ENCODE assay signal across 22 mouse cellular contexts in the genomic region with DNA sequence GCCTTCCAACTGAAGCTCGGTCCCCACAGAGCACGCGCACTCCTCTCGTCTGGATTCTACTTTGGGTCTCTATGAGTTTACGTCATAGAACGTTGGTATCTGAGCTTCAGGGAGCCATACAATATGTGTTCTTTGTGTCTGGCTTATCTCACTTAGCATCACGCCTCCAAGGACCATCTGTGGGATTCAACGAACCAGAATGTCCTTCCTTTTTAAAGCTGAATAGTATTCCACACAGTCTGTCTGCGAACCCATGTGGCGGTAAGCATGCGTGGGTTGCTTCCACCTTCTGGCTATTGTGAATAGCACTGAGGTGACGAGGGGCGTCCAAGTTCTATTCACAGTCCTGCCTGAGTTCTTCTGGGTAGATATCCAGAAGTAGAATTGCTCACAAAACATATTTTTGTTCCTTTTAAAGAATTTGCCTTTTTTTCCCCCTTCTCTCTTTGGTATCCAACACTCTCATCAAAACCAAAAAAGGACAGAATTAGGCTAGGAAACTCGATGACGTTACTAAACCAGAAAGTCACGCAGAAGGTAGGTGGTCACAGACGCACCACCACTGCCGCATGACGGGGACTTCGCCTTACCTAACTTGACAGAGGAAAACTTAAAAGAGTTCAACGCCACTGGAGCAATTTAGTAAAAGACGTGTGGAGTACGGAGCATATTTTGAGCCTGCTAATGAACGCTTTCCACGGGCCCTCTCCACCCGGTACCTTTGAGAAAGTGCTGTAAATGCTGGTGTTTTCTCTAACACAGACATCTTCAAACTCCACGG. TPM values are rescaled to one million over a fixed set of nuclear protein-coding genes. Genes with fewer than 3 reads are reported as not detected.
DNase-seq lines count a peak whose midpoint lies in the region; ATAC-seq lines count a peak whose summit lies in the region.
"Had no signal": no experiment of that assay in that cellular context is flagged by ENCODE, and none has a peak within 500 bp of the region (broad histone marks: within the 10 kb centered on the region; RNA-seq: fewer than 3 reads in every experiment).

No protein-coding gene starts in this region.

- H3K9me3 ChIP-seq in midbrain, embryonic 11.5 days (ENCODE audit: control insufficient read depth, low read length) = no peaks in the 10 kb centered on the region
- H3K9me3 ChIP-seq: heart, embryonic 12.5 days; limb, embryonic 10.5 days; midbrain, embryonic 10.5 days; neural tube, embryonic 13.5 days had no signal

- H3K9ac ChIP-seq in midbrain, embryonic 11.5 days (ENCODE audit: low read length) = no peak overlapping the region
- H3K9ac ChIP-seq: forebrain, postnatal 0 days; heart, embryonic 12.5 days; neural tube, embryonic 13.5 days had no signal

- peak; percentile 70 for ATAC-seq in frontal cortex, adult (ENCODE audit: low TSS enrichment)
- ATAC-seq in midbrain, embryonic 11.5 days (ENCODE audit: low FRiP score) = no peak
- ATAC-seq: forebrain, postnatal 0 days; hindbrain, embryonic 16.5 days had no signal

- no peak overlapping the region for H3K4me2 ChIP-seq in midbrain, embryonic 11.5 days
- H3K4me2 ChIP-seq: heart, embryonic 12.5 days; liver, embryonic 11.5 days; neural tube, embryonic 13.5 days had no signal

- no peaks in the 10 kb centered on the region for H3K27me3 ChIP-seq in midbrain, embryonic 11.5 days (ENCODE audit: control insufficient read depth, insufficient read depth, low read length)
- H3K27me3 ChIP-seq: neural tube, embryonic 13.5 days had no signal

- no peak overlapping the region for H3K27ac ChIP-seq in midbrain, embryonic 11.5 days (ENCODE audit: low read depth, low read length)
- H3K27ac ChIP-seq: limb, embryonic 10.5 days; midbrain, embryonic 10.5 days; neural tube, embryonic 13.5 days had no signal

- 93% methylated on average over 27 of the region's 27 CpGs for WGBS in midbrain, embryonic 11.5 days

- no peak for DNase-seq in frontal cortex, postnatal 25 days (ENCODE audit: low spot score in 2 of 2)
- peak; percentile 72 to 83 for DNase-seq in frontal cortex, postnatal 36 days (ENCODE audit: low spot score in 2 of 2)
- peak; percentile 56 to 87 for DNase-seq in left cerebral cortex, adult 9 months (ENCODE audit: low spot score in 2 of 2)
- DNase-seq in right cerebral cortex, postnatal 36 days (ENCODE audit: low spot score in 2 of 2) = peak; percentile 70 to 84
- DNase-seq in midbrain, embryonic 11.5 days (ENCODE audit: low spot score, missing footprints) = no peak
- no peak for DNase-seq in kidney, postnatal 10 days
- no peak for DNase-seq in adrenal gland, postnatal 10 days
- DNase-seq: adrenal gland, adult 2 months; cerebellum, adult 11-12 months; forebrain, postnatal 0 days; gastrocnemius, postnatal 36 days; kidney, adult 11 months; kidney, postnatal 14 days; lung, adult 2 months; lung, postnatal 4 days had no signal

- H3K4me3 ChIP-seq in midbrain, embryonic 11.5 days (ENCODE audit: low read depth, low read length) = no peak overlapping the region
- H3K4me3 ChIP-seq: heart, embryonic 12.5 days; limb, embryonic 10.5 days; midbrain, embryonic 10.5 days; neural tube, embryonic 13.5 days had no signal

- H3K36me3 ChIP-seq in midbrain, embryonic 11.5 days (ENCODE audit: control insufficient read depth, insufficient read depth, low read length) = no peaks in the 10 kb centered on the region
- H3K36me3 ChIP-seq: heart, embryonic 12.5 days; neural tube, embryonic 13.5 days had no signal

- H3K4me1 ChIP-seq in midbrain, embryonic 11.5 days (ENCODE audit: control insufficient read depth, insufficient read depth, low read length) = 0 out of 2 replicates have a peak, but pooled peaks cover 5% of the 10 kb centered on the region
- H3K4me1 ChIP-seq: neural tube, embryonic 13.5 days had no signal

RNA-seq across cellular contexts. Expression of a gene that starts 32.4 kb away (rescaled TPM):
- 14.0 and 15.0 TPM in 2 replicates for polyA plus RNA-seq in midbrain, embryonic 11.5 days (2014; fragmentation: Nextera tagmentation; extraction: Ambion mirVana)
- 10 to 100 TPM; 28.0 to 83.4 TPM for total RNA-seq in adrenal gland, postnatal 10 days (2021)

Comparison
In these comparisons a context has a peak if more than half of its experiments do, and no peak if none do; other contexts are left out.
1. DNase-seq: peak in frontal cortex, postnatal 36 days (2 of 2), left cerebral cortex, adult 9 months (2 of 2) and right cerebral cortex, postnatal 36 days (2 of 2); none in frontal cortex, postnatal 25 days (0 of 2), midbrain, embryonic 11.5 days (single experiment), kidney, postnatal 10 days (single experiment) and adrenal gland, postnatal 10 days (single experiment).